Mouse (Mus musculus): ENCODE measurements around the gene Hoxb3.

The Hoxb3 gene

GRCm38 (mm10) chr11:96363807-96364206 is 40.7 kb downstream of the Hoxb3 start:
- no peak for DNase-seq

- DNase-seq: no peak
Measured at GRCm38 (mm10) chr11:96365441-96366091, 42.4 kb downstream of the Hoxb3 start, which contains the start of gene Hoxb1. Gene Hoxb1 (plus strand): TSS chr11:96365752.

- DNase-seq: no peak
Measured at GRCm38 (mm10) chr11:96366092-96367041, 43.2 kb downstream of the Hoxb3 start.

GRCm38 (mm10) chr11:96367141-96367540 is 44.0 kb downstream of the Hoxb3 start:
- no peak for DNase-seq

- no peak for DNase-seq
Measured at GRCm38 (mm10) chr11:96368686-96369085, 45.6 kb downstream of the Hoxb3 start.

GRCm38 (mm10) chr11:96369140-96369539 is 46.0 kb downstream of the Hoxb3 start:
- DNase-seq: no peak

- DNase-seq: no peak
Measured at GRCm38 (mm10) chr11:96371726-96372125, 48.6 kb downstream of the Hoxb3 start.

GRCm38 (mm10) chr11:96372519-96372918 is 49.4 kb downstream of the Hoxb3 start:
- DNase-seq: no peak

GRCm38 (mm10) chr11:96374810-96375209 is 51.7 kb downstream of the Hoxb3 start:
- no peak for DNase-seq

- no peak for DNase-seq
Measured at GRCm38 (mm10) chr11:96383381-96383780, 60.3 kb downstream of the Hoxb3 start.

- no peak for DNase-seq
Measured at GRCm38 (mm10) chr11:96387635-96388034, 64.5 kb downstream of the Hoxb3 start.

- DNase-seq: no peak
Measured at GRCm38 (mm10) chr11:96396772-96397626, 73.9 kb downstream of the Hoxb3 start.

Data from cerebellum, adult 9-10 months (tissue).